Mouse (Mus musculus) G1E (cell line): Measurements from ENCODE around the gene Me1. TPM values are rescaled to one million over a fixed set of nuclear protein-coding genes. Genes with fewer than 3 reads are reported as not detected.

Experiments
- ATAC-seq: 2 replicates; pipeline ENCODE4 v1.8.0; 2016; ENCODE audit warnings: mild to moderate bottlenecking; ENCODE audit not compliant: insufficient number of reproducible peaks, poor library complexity, low FRiP score, severe bottlenecking; ENCODE audit errors: extremely low read depth
- DNase-seq: peaks from one replicate; pipeline ENCODE4 v3.0.0; 2012; ENCODE audit warnings: low spot score
- H3K27me3 ChIP-seq: 2 replicates; pipeline ENCODE4 v1.6.1; 2012; ENCODE audit warnings: mild to moderate bottlenecking, low read length, inconsistent platforms; ENCODE audit not compliant: insufficient read depth
- H3K36me3 ChIP-seq: replicated peaks from 2 replicates; pipeline ENCODE3; 2012; ENCODE audit warnings: mild to moderate bottlenecking, inconsistent platforms
- H3K4me1 ChIP-seq: 2 replicates; pipeline ENCODE4 v1.6.1; 2012; ENCODE audit warnings: low read depth, low read length, inconsistent platforms, mixed read lengths; ENCODE audit not compliant: insufficient read depth
- H3K4me3 ChIP-seq: 2 replicates; pipeline ENCODE4 v1.5.1; 2012; ENCODE audit warnings: low read depth, mild to moderate bottlenecking, inconsistent platforms, low read length, moderate library complexity, mixed read lengths
- H3K9me3 ChIP-seq: replicated peaks from 2 replicates; pipeline ENCODE4 v1.6.1; 2012; ENCODE audit warnings: inconsistent platforms
- CTCF ChIP-seq: IDR thresholded peaks from 2 replicates; pipeline ENCODE4 v1.5.1; 2012; ENCODE audit warnings: low read depth, low read length, inconsistent platforms, mixed read lengths
- GATA1 ChIP-seq: IDR thresholded peaks from 2 replicates; pipeline ENCODE4 v1.6.1; 2012; ENCODE audit warnings: borderline replicate concordance, low read length, inconsistent platforms, mixed read lengths
- GATA2 ChIP-seq: IDR thresholded peaks from 2 replicates; pipeline ENCODE4 v1.6.1; 2012; ENCODE audit warnings: low read depth, low read length, inconsistent platforms, borderline replicate concordance
- POLR2AphosphoS5 ChIP-seq: IDR thresholded peaks from 2 replicates; pipeline ENCODE4 v1.6.1; 2012; ENCODE audit warnings: low read depth, low read length, inconsistent platforms; ENCODE audit not compliant: insufficient replicate concordance
- TAL1 ChIP-seq: conservative IDR thresholded peaks from 2 replicates; pipeline ENCODE4 v1.6.1; 2012; ENCODE audit warnings: low read depth, low read length, inconsistent platforms, mixed read lengths
- polyA plus RNA-seq: library from polyadenylated mRNA; stranded (reverse); fragments of >175 nt; gene quantifications from 2 replicates; pipeline ENCODE4 v1.2.3, GENCODE M21; 2012
- total RNA-seq, 2 experiments: library from RNA; stranded (forward) in 1 of 2; stranded (reverse) in 1 of 2; fragments of 200-1000 nt in 1 of 2; fragments of >200 nt in 1 of 2; fragmentation: Nextera tagmentation in 1 of 2; gene quantifications; 2 replicates each; pipeline ENCODE4 v1.2.3; 2014 to 2017

Me1 gene
- total and polyA plus RNA-seq, 3 experiments, result 1.7 to 3.1 (median 2.1) TPM

GRCm38 (mm10) chr9:86624039-86624438 is 71.7 kb downstream of the Me1 start:
- Histone ChIP-seq H3K4me1 (no peaks in the 10 kb centered on the region), H3K4me3 (no peak overlapping the region), H3K36me3 (no peaks in the 10 kb centered on the region), H3K9me3 (no peaks in the 10 kb centered on the region), H3K27me3 (no peaks in the 10 kb centered on the region)
- TF ChIP-seq GATA1 (no peak), CTCF (no peak), GATA2 (no peak), POLR2AphosphoS5 (no peak), TAL1 (no peak)
- no peak for DNase-seq
- ATAC-seq, result no peak

GRCm38 (mm10) chr9:86622062-86622461 is 73.7 kb downstream of the Me1 start:
- Histone ChIP-seq H3K4me1 (no peaks in the 10 kb centered on the region), H3K9me3 (no peaks in the 10 kb centered on the region)
- no peak for ATAC-seq

GRCm38 (mm10) chr9:86619341-86620139 is 76.2 kb downstream of the Me1 start:
- Histone ChIP-seq H3K9me3 (no peaks in the 10 kb centered on the region), H3K27me3 (no peaks in the 10 kb centered on the region), H3K4me1 (no peaks in the 10 kb centered on the region), H3K36me3 (peaks cover 2% of the 10 kb centered on the region), H3K4me3 (no peak overlapping the region)
- DNase-seq (no peak), ATAC-seq (no peak)
- no peak for TF ChIP-seq GATA1
- TF ChIP-seq CTCF, result no peak
- no peak for TF ChIP-seq TAL1
- TF ChIP-seq POLR2AphosphoS5, result no peak
- no peak for TF ChIP-seq GATA2

More at GRCm38 (mm10) chr9:86622062-86622461, 73.7 kb downstream of the Me1 start:
- Histone ChIP-seq H3K27me3 (no peaks in the 10 kb centered on the region), H3K4me3 (no peak overlapping the region), H3K36me3 (peaks cover 2% of the 10 kb centered on the region)
- DNase-seq, result no peak
- no peak for TF ChIP-seq POLR2AphosphoS5
- TF ChIP-seq GATA1, result no peak

- DNase-seq, result no peak
- Histone ChIP-seq H3K9me3 (no peaks in the 10 kb centered on the region), H3K4me3 (no peak overlapping the region), H3K36me3 (peaks cover 2% of the 10 kb centered on the region), H3K27me3 (no peaks in the 10 kb centered on the region), H3K4me1 (no peaks in the 10 kb centered on the region)
- no peak for ATAC-seq
- TF ChIP-seq TAL1 (no peak), GATA1 (no peak), POLR2AphosphoS5 (no peak), CTCF (no peak), GATA2 (no peak)
Observed at GRCm38 (mm10) chr9:86617837-86618492, 77.8 kb downstream of the Me1 start.

GRCm38 (mm10) chr9:86615765-86616164 is 80.0 kb downstream of the Me1 start:
- DNase-seq, result no peak
- Histone ChIP-seq H3K36me3 (peaks cover 2% of the 10 kb centered on the region), H3K27me3 (no peaks in the 10 kb centered on the region), H3K9me3 (no peaks in the 10 kb centered on the region), H3K4me3 (no peak overlapping the region), H3K4me1 (no peaks in the 10 kb centered on the region)
- TF ChIP-seq TAL1, result no peak
- no peak for TF ChIP-seq CTCF
- TF ChIP-seq POLR2AphosphoS5, result no peak
- TF ChIP-seq GATA2, result no peak
- no peak for TF ChIP-seq GATA1
- ATAC-seq, result no peak

GRCm38 (mm10) chr9:86612091-86612490 is 83.7 kb downstream of the Me1 start:
- no peak for DNase-seq
- ATAC-seq, result no peak
- no peak for TF ChIP-seq TAL1
- no peak for TF ChIP-seq POLR2AphosphoS5
- TF ChIP-seq GATA2, result no peak
- TF ChIP-seq CTCF, result no peak
- no peak for TF ChIP-seq GATA1
- Histone ChIP-seq H3K9me3 (no peaks in the 10 kb centered on the region), H3K36me3 (no peaks in the 10 kb centered on the region), H3K27me3 (no peaks in the 10 kb centered on the region), H3K4me1 (no peaks in the 10 kb centered on the region), H3K4me3 (no peak overlapping the region)
